Mouse (Mus musculus) myocyte (in vitro differentiated cells): ENCODE data around the gene Jpt2.

ENCODE experiments used
- POLR2A ChIP-seq: IDR thresholded peaks from one replicate; pipeline ENCODE4 v1.6.1; 2011; ENCODE audit warnings: low read depth, mild to moderate bottlenecking, control low read depth, moderate library complexity; ENCODE audit not compliant: insufficient read length
- SRF ChIP-seq: IDR thresholded peaks from one replicate; pipeline ENCODE4 v1.6.1; 2011; ENCODE audit warnings: low read depth; ENCODE audit not compliant: control insufficient read depth, insufficient read length

- TF ChIP-seq POLR2A: no peak
- no peak for TF ChIP-seq SRF
Measured at GRCm38 (mm10) chr17:24934926-24935325, 25.6 kb downstream of the Jpt2 start.
